Mouse (Mus musculus) embryonic fibroblast, embryonic 13.5 days (primary cell): ENCODE data around the gene Cacfd1.

Source experiments
- CTCF ChIP-seq: IDR thresholded peaks from 2 replicates; pipeline ENCODE4 v1.5.1; 2011; ENCODE audit warnings: mild to moderate bottlenecking, control low read depth, low read length, moderate library complexity, borderline replicate concordance; ENCODE audit not compliant: insufficient read depth
- POLR2A ChIP-seq: IDR thresholded peaks from 2 replicates; pipeline ENCODE4 v1.6.1; 2011; ENCODE audit warnings: low read depth, mild to moderate bottlenecking, control low read depth, low read length, moderate library complexity

DNA sequence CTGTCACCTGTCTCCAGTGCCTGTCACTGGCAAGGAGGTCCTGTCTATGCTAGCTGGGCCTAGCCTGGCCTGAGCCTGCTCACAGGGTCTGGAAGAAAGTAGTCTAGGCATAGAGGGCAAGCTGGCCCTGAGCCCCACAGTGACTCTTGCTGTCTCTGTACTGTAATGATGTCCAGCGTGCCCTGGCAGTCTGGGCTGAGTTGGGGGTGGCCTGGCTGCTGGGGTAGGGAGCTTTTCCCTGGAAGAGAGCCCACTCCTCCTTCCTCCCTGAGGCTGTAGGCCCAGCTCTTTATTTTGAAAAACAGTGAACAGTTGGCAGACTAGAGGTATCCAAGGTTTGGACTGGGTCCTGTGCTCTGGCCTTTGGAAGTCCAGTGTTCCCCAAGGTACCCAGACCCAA is 11.4 kb downstream of the Cacfd1 start:
- no peak for TF ChIP-seq POLR2A
- no peak for TF ChIP-seq CTCF
